Mouse (Mus musculus) heart, embryonic 15.5 days (tissue): ENCODE data around the gene Cdh5. TPM values are rescaled to one million over a fixed set of nuclear protein-coding genes. Genes with fewer than 3 reads are reported as not detected.
"Not testable (repeated sequence)": the region's sequence is repeated elsewhere in the genome, so short reads cannot be mapped to it uniquely, and the experiment has no call there.

Source experiments
- ATAC-seq: fragments of 200-750 bp; cut with Nextera tagmentation; replicated peaks from 2 replicates; pipeline ENCODE4 v1.8.0; 2017; ENCODE audit warnings: low read depth, moderate TSS enrichment; ENCODE audit not compliant: insufficient number of reproducible peaks, insufficient read depth, low FRiP score
- H3K27ac ChIP-seq: fragments of 300-500 bp; sonication (generic); 2 replicates; pipeline ENCODE4 v1.5.1; 2015; ENCODE audit warnings: mild to moderate bottlenecking, inconsistent platforms
- H3K27me3 ChIP-seq: fragments of 300-500 bp; sonication (generic); 2 replicates; pipeline ENCODE4 v1.6.1; 2015; ENCODE audit warnings: inconsistent platforms
- H3K36me3 ChIP-seq: fragments of 300-500 bp; sonication (generic); 2 replicates; pipeline ENCODE4 v1.6.1; 2015; ENCODE audit warnings: mild to moderate bottlenecking, inconsistent platforms
- H3K4me1 ChIP-seq: fragments of 300-500 bp; sonication (generic); replicated peaks from 2 replicates; pipeline ENCODE4 v1.6.1; 2015; ENCODE audit warnings: inconsistent platforms
- H3K4me2 ChIP-seq: fragments of 300-500 bp; sonication (generic); 2 replicates; pipeline ENCODE4 v1.6.1; 2015; ENCODE audit warnings: inconsistent platforms, mild to moderate bottlenecking, moderate library complexity
- H3K4me3 ChIP-seq: fragments of 300-500 bp; sonication (generic); 2 replicates; pipeline ENCODE4 v1.5.1; 2015; ENCODE audit warnings: mild to moderate bottlenecking, inconsistent platforms
- H3K9ac ChIP-seq: fragments of 300-500 bp; sonication (generic); 2 replicates; pipeline ENCODE4 v1.6.1; 2015; ENCODE audit warnings: mild to moderate bottlenecking, inconsistent platforms
- H3K9me3 ChIP-seq: fragments of 300-500 bp; sonication (generic); replicated peaks from 2 replicates; pipeline ENCODE4 v1.6.1; 2016; ENCODE audit warnings: inconsistent platforms
- WGBS: fragments of 180-500 bp; shearing (Covaris S2); methylation state at CpG from one replicate; pipeline ENCODE4 v1.1.7; 2015; ENCODE audit warnings: mixed read lengths; 5-methylcytosine and 5-hydroxymethylcytosine counted together
- polyA plus RNA-seq: library from polyadenylated mRNA; unstranded; fragments of >200 nt; fragmentation: Nextera tagmentation; extraction: Ambion mirVana; gene quantifications from 2 replicates; pipeline ENCODE4 v1.2.1, GENCODE M21; 2015

Cdh5 gene
- 45.9 and 54.5 TPM in 2 replicates for polyA plus RNA-seq

DNA sequence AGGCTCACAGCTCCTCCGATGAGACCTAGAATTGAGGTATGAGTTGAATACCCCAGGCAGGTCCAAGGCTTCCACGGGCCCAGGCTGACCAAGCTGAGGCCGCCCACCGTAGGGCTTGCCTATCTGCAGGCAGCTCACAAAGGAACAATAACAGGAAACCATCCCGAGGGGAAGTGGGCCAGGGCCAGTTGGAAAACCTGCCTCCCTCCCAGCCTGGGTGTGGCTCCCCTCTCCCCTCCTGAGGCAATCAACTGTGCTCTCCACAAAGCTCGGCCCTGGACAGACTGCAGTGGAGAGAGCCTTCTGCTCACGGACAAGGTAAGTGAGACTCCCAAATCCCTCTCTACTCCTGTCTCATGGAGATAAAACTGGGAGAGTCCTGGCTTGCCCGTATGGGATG, at the start of gene Cdh5:
Gene Cdh5 (plus strand): TSS at position 211 of the 400 bp plus-strand sequence.
- WGBS = 51% methylated on average over 8 of the region's 8 CpGs
- Histone ChIP-seq H3K4me3 (peak within 1 kb of the TSS; percentile 44), H3K9ac (peak within 1 kb of the TSS; percentile 43), H3K27ac (peak within 1 kb of the TSS; percentile 71), H3K36me3 (no peaks in the 10 kb centered on the region), H3K9me3 (no peaks in the 10 kb centered on the region), H3K4me1 (peaks cover 19% of the 10 kb centered on the region), H3K4me2 (peak within 1 kb of the TSS; percentile 46), H3K27me3 (no peaks in the 10 kb centered on the region)
- peak; percentile 74 for ATAC-seq

DNA sequence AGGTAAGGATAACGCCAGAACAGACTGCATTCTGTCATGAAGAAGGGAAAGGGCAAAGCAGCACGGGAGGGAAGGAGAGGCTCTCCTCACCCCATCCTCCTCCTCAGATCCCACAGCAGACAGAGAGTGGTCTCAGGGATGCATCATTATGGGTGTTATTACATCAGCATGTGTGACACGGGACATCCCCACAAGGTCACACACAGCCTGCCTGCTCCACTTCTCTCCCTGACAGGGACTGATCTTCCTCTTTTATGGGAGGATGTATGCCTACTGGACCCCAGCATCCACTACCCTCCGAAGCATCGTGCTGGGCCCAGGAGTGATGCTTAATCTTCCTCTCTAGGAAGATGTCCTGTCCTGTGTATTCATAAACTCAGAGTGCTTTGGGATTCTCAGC, 41.5 kb upstream of the Cdh5 start:
- no peak overlapping the region for H3K4me3 ChIP-seq
- H3K4me2 ChIP-seq = no peak overlapping the region
- no peaks in the 10 kb centered on the region for H3K4me1 ChIP-seq
- H3K9me3 ChIP-seq = no peaks in the 10 kb centered on the region
- no peak overlapping the region for H3K9ac ChIP-seq
- WGBS = 69% methylated on average over 5 of the region's 5 CpGs
- H3K27ac ChIP-seq = no peak overlapping the region
- ATAC-seq = no peak
- no peaks in the 10 kb centered on the region for H3K36me3 ChIP-seq
- no peaks in the 10 kb centered on the region for H3K27me3 ChIP-seq

DNA sequence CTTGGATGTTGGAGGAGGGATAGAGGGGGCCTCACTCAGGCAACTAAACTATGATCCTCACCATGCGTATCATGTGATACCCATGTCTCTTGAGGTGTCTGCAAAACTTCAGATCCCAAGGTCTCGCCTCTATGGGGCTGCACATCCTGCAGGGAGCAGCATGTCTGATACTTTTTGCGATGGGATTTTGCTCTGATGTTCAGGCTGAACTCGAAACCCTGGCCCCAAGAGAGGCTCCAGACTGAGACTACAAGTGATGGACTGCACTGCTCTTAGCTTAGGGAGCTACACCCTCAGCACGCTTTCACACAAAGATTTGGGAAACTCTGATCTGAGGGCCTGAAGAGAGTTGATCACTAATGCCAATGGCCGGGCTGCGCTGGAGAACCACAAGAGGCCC, 41.0 kb upstream of the Cdh5 start:
- ATAC-seq = no peak
- 71% methylated on average over 7 of the region's 7 CpGs for WGBS
- no peaks in the 10 kb centered on the region for H3K9me3 ChIP-seq
- no peak overlapping the region for H3K4me2 ChIP-seq
- H3K27ac ChIP-seq = no peak overlapping the region
- H3K4me1 ChIP-seq = no peaks in the 10 kb centered on the region
- H3K4me3 ChIP-seq = no peak overlapping the region
- no peaks in the 10 kb centered on the region for H3K36me3 ChIP-seq
- no peak overlapping the region for H3K9ac ChIP-seq
- no peaks in the 10 kb centered on the region for H3K27me3 ChIP-seq

DNA sequence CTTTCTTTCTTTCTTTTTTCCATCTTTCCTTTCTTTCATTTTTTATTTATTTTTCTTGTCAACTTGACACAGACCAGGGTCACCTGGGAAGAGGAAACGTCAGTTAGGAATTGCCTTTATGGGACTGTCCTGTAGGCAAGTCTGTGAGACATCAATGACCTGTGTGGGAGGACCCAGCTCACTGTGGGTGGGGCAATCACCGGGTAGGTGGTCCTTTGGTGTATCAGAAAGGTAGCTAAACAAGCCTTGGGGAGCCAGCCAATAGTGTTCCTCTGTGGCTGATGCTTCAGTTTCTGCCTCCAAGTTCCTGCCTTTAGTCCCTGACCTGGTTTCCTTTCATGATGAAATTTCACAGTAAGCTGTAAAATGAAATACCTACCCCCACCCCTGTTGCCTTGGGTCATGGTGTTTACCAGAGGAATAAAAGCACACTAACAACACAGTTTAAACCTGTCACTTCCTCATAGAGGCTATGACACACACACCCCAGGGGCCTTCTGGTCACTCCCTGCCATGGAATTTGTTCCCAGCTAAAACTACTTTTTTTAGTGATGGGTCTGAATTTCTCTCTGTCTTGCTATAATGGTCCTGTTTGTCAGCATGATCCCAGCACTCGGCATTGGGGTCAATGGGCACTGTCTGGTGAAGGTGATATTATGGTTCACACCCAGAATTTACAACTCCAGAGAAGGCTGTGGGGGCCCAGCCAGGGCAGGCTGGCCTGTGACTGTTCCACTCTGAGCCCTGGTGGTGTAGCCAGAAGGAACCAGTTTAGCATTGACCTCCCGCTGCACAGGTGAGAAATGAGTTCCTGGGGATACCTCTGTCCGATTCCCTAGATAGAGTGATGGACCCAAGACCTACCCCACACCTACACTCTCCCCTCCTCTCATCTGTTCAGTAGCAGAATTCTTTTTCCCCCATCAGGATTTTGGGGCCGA, 40.1 kb upstream of the Cdh5 start:
- no peak for ATAC-seq
- Histone ChIP-seq H3K4me3 (no peak overlapping the region), H3K4me2 (no peak overlapping the region), H3K36me3 (no peaks in the 10 kb centered on the region), H3K9me3 (no peaks in the 10 kb centered on the region), H3K4me1 (no peaks in the 10 kb centered on the region), H3K27me3 (no peaks in the 10 kb centered on the region), H3K9ac (no peak overlapping the region), H3K27ac (no peak overlapping the region)
- WGBS = 64% methylated on average over 6 of the region's 6 CpGs

DNA sequence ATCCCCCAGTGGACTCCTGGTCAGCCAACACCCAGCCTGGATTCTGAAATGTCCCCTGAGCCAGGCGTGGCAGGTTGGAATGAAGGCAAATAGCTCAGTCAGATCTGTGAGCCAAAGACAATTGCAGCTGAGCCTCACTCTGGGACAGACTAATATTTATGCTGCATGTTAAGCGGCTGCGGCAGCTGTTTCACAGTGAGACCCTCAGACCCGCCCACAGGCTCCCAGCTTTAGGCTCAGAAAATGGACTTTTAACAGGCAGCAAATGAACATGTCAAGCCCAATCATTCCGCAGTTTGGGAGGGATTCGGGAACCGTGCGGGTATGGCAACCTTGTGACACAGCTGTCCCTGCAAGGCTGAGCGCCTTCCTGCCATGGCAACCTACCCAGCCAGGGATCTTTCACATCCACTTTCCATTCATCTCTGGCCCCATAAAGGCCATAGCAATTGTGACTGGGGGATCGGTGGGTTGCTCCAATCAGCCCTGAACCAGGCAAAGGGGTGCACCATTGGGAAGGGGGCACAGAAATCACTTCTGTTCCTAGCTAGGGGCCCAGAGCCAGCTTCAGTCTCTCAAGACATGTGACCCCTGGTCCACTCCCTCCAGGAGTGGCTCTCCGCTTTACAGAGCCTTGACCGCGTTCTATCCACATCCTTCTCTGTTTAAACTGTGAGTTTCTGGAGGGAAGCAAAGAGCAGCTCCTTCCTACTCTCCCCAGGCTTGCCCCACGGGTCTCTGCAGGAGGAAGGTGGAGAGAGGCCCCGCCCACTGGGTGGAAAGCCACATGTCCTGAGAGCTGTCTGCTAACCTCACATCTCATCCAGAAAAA, 39.2 kb upstream of the Cdh5 start:
- ATAC-seq = no peak
- Histone ChIP-seq H3K27ac (no peak overlapping the region), H3K4me2 (no peak overlapping the region), H3K4me3 (no peak overlapping the region), H3K27me3 (no peaks in the 10 kb centered on the region), H3K9ac (no peak overlapping the region), H3K9me3 (no peaks in the 10 kb centered on the region), H3K36me3 (no peaks in the 10 kb centered on the region), H3K4me1 (no peaks in the 10 kb centered on the region)
- 71% methylated on average over 15 of the region's 15 CpGs for WGBS

DNA sequence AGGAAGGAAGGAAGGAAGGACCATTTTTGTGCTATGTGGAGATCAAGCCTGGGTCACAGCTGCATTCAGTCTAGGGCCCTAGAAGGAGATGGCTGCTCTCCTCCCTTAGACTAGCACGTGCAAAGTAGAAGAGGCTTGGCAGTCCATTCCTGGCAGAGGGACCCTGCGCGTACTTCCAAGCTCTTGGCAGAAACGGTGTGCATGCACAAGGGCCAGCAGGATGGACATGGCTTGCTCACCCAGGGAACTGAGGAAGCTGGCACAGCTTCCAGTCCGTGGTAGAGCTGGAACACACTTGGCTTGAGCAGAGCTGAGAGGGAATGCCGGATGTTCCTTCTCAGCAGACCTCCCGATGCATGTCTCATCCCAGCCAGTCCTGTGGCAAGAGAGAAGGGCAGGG, 36.2 kb upstream of the Cdh5 start:
- H3K4me2 ChIP-seq = no peak overlapping the region
- no peak for ATAC-seq
- H3K27ac ChIP-seq = no peak overlapping the region
- H3K4me1 ChIP-seq = no peaks in the 10 kb centered on the region
- H3K9me3 ChIP-seq = no peaks in the 10 kb centered on the region
- H3K27me3 ChIP-seq = no peaks in the 10 kb centered on the region
- H3K36me3 ChIP-seq = no peaks in the 10 kb centered on the region
- H3K9ac ChIP-seq = no peak overlapping the region
- no peak overlapping the region for H3K4me3 ChIP-seq
- WGBS = 81% methylated on average over 7 of the region's 7 CpGs

DNA sequence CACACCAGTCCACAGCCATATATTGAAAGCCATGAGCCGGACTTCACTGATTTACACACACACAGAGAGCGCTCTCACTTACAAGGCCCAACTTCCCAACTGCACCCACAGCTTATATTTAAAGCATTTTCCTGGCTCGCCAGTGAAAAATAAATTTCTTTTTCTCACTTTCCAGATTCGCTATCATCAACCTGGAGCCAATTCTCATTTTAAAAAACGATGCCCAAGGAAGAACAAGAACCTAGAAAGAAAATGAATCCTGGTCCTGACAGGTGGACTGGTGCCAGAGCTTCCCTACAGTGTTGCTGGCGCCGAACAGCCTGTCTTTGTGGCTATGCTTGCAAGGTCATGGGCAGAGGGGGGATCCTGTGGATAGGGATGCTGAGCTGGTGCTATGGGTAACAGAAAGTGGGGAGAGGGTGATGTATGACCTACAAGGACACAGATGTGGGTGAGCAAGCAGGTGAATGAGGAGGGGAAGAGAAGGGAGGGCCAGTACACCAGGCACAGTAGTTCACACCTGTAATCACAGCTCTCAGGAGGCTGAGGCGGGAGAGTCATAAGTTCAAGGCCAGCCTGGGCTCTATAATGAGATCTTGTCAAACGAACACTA, 35.4 kb upstream of the Cdh5 start:
- Histone ChIP-seq H3K27me3 (no peaks in the 10 kb centered on the region), H3K9me3 (no peaks in the 10 kb centered on the region), H3K4me3 (no peak overlapping the region), H3K4me2 (no peak overlapping the region), H3K9ac (no peak overlapping the region), H3K27ac (no peak overlapping the region), H3K4me1 (no peaks in the 10 kb centered on the region), H3K36me3 (no peaks in the 10 kb centered on the region)
- WGBS = 78% methylated on average over 9 of the region's 9 CpGs
- no peak for ATAC-seq

DNA sequence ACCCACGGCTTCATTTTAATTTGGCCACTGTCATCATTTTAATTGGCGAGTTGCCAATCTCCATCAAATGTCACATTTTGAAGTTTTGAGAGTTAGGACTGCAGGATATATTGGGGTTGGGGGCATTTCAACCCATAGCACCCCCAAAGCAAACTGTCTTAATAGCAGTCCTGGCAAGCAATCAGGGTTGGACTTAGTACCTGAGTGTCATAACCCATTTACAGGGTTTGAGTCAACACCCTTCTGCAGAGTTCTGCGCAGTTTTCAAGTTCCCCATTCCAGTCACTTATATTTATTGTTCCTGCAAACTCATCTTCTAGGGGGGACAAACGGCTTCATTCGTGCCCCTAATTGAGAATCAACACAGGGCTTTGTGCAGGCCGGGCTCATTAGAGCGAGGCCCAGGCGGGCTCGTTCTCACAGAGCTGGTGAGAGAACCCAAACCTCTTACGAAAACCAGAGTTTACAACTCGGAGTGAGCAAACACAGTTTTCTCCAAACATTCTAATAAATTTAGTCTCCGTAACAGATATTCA, 34.0 kb upstream of the Cdh5 start:
- Histone ChIP-seq H3K4me1 (no peaks in the 10 kb centered on the region), H3K9me3 (no peaks in the 10 kb centered on the region), H3K4me2 (no peak overlapping the region), H3K27me3 (no peaks in the 10 kb centered on the region), H3K9ac (no peak overlapping the region), H3K4me3 (no peak overlapping the region), H3K27ac (no peak overlapping the region), H3K36me3 (no peaks in the 10 kb centered on the region)
- 77% methylated on average over 12 of the region's 12 CpGs for WGBS
- no peak for ATAC-seq

DNA sequence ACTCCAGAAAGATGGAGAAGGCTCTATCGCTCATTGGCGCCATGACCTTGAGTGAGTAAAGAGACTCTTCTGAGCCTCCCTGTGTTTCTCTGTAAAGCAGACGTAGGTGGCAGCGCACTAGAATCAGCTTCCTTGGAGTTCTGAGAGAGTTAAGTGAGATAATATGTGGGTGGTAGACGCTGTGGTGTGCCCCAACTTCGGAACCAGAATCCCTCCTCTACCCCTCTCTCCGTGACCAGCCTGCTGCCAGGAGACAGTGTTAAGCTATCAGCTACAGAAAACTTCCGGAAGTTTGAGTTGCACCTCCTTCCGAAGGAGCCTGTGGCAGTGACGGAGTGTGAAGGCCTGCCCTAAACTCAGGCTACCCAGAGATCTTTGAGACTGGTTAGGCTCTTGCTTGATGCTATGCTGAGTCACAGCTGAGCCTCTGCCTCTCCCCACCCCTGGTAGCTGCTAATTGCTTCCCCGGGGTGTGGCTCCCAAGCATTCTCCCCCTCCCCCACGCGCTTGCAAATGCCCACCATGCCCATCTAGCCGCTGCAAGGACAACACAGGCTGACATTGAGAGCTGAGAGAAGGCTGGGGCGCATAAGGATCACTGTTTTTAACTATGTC, 32.9 kb upstream of the Cdh5 start:
- 61% methylated on average over 15 of the region's 15 CpGs for WGBS
- Histone ChIP-seq H3K4me3 (no peak overlapping the region), H3K9ac (no peak overlapping the region), H3K27me3 (no peaks in the 10 kb centered on the region), H3K4me2 (no peak overlapping the region), H3K36me3 (no peaks in the 10 kb centered on the region), H3K9me3 (no peaks in the 10 kb centered on the region), H3K27ac (no peak overlapping the region), H3K4me1 (no peaks in the 10 kb centered on the region)
- ATAC-seq = no peak

DNA sequence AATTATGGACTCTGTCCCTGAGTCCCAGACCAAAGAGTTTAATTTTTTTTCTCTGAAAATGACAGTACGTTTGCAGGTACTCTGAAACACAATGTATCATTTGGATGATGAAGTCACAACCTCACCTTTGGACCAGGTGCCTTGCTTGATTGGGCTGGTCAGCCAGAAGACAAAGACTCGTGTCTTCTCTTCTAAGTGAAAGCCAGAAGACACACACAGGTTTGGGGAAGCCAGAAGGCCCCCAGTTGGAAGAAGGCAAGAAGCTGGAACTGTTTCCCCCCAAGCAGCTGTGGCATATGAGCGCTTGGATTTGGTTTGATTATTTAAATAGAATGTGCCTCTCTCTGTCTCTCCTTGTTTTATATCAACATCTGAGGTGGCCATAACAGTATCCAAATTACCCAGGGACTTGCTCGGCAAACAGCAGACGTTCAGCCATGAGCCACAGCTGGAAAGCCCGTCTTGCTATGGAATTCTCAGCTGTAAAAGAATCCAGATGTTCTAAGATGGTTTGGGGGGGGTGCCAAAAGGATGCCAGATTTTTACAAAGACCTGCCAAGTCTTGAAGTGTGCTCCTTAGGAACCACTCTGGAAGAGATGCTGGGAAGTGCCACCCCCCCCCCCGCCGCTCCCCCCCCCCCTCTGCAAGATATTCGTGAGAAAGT, 31.1 kb upstream of the Cdh5 start:
- not testable (repeated sequence) for H3K4me2 ChIP-seq, H3K9ac ChIP-seq, ATAC-seq, H3K4me1 ChIP-seq, H3K27ac ChIP-seq, H3K9me3 ChIP-seq, H3K36me3 ChIP-seq, H3K4me3 ChIP-seq, H3K27me3 ChIP-seq
- 66% methylated on average over 8 of the region's 9 CpGs for WGBS
